Mouse (Mus musculus): ENCODE measurements at regions not wholly inside any gene's neighbourhood (a gene's known extent, or its start where the extent isn't known, plus 50 kb on each side); places are given as distances from the start of the nearest gene placed in this dataset.

GRCm38 (mm10) chr2:84222049-84222448 lies 203.2 kb downstream of the Calcrl start:
- Histone ChIP-seq H3K9ac (ENCODE audit: control insufficient read depth, low read depth, low read length, poor library complexity, severe bottlenecking) (no peak overlapping the region), H3K27me3 (ENCODE audit: control insufficient read depth in 1 of 2, insufficient read depth in 2 of 2, low read length in 2 of 2) (no peaks in the 10 kb centered on the region), H3K4me1 (ENCODE audit: control insufficient read depth in 1 of 2, insufficient read depth in 2 of 2, low read length in 2 of 2) (no peaks in the 10 kb centered on the region), H3K79me2 (ENCODE audit: control insufficient read depth, insufficient read depth, low read length, poor library complexity) (no peaks in the 10 kb centered on the region), H3K9me3 (replicated peaks; ENCODE audit: insufficient read depth, low read length) (no peaks in the 10 kb centered on the region), H3K36me3 (ENCODE audit: control insufficient read depth in 1 of 2, insufficient read depth in 2 of 2, low read length in 2 of 2) (no peaks in the 10 kb centered on the region), H3K27ac (ENCODE audit: control insufficient read depth, low read depth, low read length) (no peak overlapping the region), H3K4me3 (ENCODE audit: control insufficient read depth in 1 of 2, insufficient read depth in 1 of 2, low read depth in 2 of 2, low read length in 2 of 2) (no peak overlapping the region)
- TF ChIP-seq ZKSCAN1 (IDR thresholded peaks at IDR 0.05; ENCODE audit: low read depth, low read length) (no peak), MYB (IDR thresholded peaks at IDR 0.05; ENCODE audit: low read depth, low read length) (no peak), ZC3H11A (IDR thresholded peaks at IDR 0.05; ENCODE audit: low read depth, low read length) (no peak), MYC (IDR thresholded peaks at IDR 0.05; ENCODE audit: low read depth, low read length) (no peak)
- no peak for DNase-seq (ENCODE audit: low read depth, low spot score)

- H3K4me3 ChIP-seq (ENCODE audit: control insufficient read depth in 1 of 2, insufficient read depth in 1 of 2, low read depth in 2 of 2, low read length in 2 of 2): no peak overlapping the region
- no peaks in the 10 kb centered on the region for H3K36me3 ChIP-seq (ENCODE audit: control insufficient read depth in 1 of 2, insufficient read depth in 2 of 2, low read length in 2 of 2)
- no peak for TF ChIP-seq USF1 (IDR thresholded peaks at IDR 0.05; ENCODE audit: low read depth, low read length)
- TF ChIP-seq POLR2AphosphoS5 (IDR thresholded peaks at IDR 0.05; ENCODE audit: borderline replicate concordance, low read depth, low read length): no peak
- no peak for TF ChIP-seq CTCF (IDR thresholded peaks at IDR 0.05 in 2 of 3, conservative IDR thresholded peaks at IDR 0.05 in 1 of 3; ENCODE audit: control insufficient read depth in 1 of 3, insufficient read depth in 1 of 3, low read depth in 2 of 3, low read length in 3 of 3, poor library complexity in 1 of 3, severe bottlenecking in 1 of 3)
- TF ChIP-seq TAL1 (IDR thresholded peaks at IDR 0.05; ENCODE audit: low read length): no peak
- TF ChIP-seq ELF1 (IDR thresholded peaks at IDR 0.05; ENCODE audit: low read depth, low read length): no peak
- TF ChIP-seq POLR2A (IDR thresholded peaks at IDR 0.05; ENCODE audit: control insufficient read depth in 1 of 2, insufficient read depth in 1 of 2, low read depth in 1 of 2, low read length in 2 of 2, poor library complexity in 1 of 2): no peak
- no peak for TF ChIP-seq MAX (IDR thresholded peaks at IDR 0.05; ENCODE audit: low read length)
- TF ChIP-seq ZC3H11A (IDR thresholded peaks at IDR 0.05; ENCODE audit: low read depth, low read length): no peak
- no peak for TF ChIP-seq TCF12 (IDR thresholded peaks at IDR 0.05; ENCODE audit: low read depth, low read length)
- no peak for TF ChIP-seq NRF1 (IDR thresholded peaks at IDR 0.05; ENCODE audit: insufficient read depth, low read depth, low read length, poor library complexity, severe bottlenecking)
- TF ChIP-seq E2F4 (IDR thresholded peaks at IDR 0.05; ENCODE audit: borderline replicate concordance, low read depth, low read length): no peak
- no peak for TF ChIP-seq ZMIZ1 (IDR thresholded peaks at IDR 0.05; ENCODE audit: low read depth, low read length)
- TF ChIP-seq MYC (IDR thresholded peaks at IDR 0.05; ENCODE audit: low read depth, low read length): no peak
- H3K79me2 ChIP-seq (ENCODE audit: control insufficient read depth, insufficient read depth, low read length, poor library complexity): no peaks in the 10 kb centered on the region
- no peaks in the 10 kb centered on the region for H3K9me3 ChIP-seq (replicated peaks; ENCODE audit: insufficient read depth, low read length)
- no peak for DNase-seq (ENCODE audit: low read depth, low spot score)
- no peak overlapping the region for H3K27ac ChIP-seq (ENCODE audit: control insufficient read depth, low read depth, low read length)
- H3K9ac ChIP-seq (ENCODE audit: control insufficient read depth, low read depth, low read length, poor library complexity, severe bottlenecking): no peak overlapping the region
- no peaks in the 10 kb centered on the region for H3K27me3 ChIP-seq (ENCODE audit: control insufficient read depth in 1 of 2, insufficient read depth in 2 of 2, low read length in 2 of 2)
- H3K4me1 ChIP-seq (ENCODE audit: control insufficient read depth in 1 of 2, insufficient read depth in 2 of 2, low read length in 2 of 2): no peaks in the 10 kb centered on the region
Measured at GRCm38 (mm10) chr2:84229777-84230176, 195.4 kb downstream of the Calcrl start.

- no peak for TF ChIP-seq POLR2AphosphoS2 (IDR thresholded peaks at IDR 0.05; ENCODE audit: low read length)
- no peaks in the 10 kb centered on the region for H3K27me3 ChIP-seq (ENCODE audit: control insufficient read depth in 1 of 2, insufficient read depth in 2 of 2, low read length in 2 of 2)
- no peaks in the 10 kb centered on the region for H3K9me3 ChIP-seq (replicated peaks; ENCODE audit: insufficient read depth, low read length)
- H3K4me3 ChIP-seq (ENCODE audit: control insufficient read depth in 1 of 2, insufficient read depth in 1 of 2, low read depth in 2 of 2, low read length in 2 of 2): no peak overlapping the region
- no peaks in the 10 kb centered on the region for H3K79me2 ChIP-seq (ENCODE audit: control insufficient read depth, insufficient read depth, low read length, poor library complexity)
- DNase-seq (ENCODE audit: low read depth, low spot score): no peak
- no peak overlapping the region for H3K9ac ChIP-seq (ENCODE audit: control insufficient read depth, low read depth, low read length, poor library complexity, severe bottlenecking)
- no peak overlapping the region for H3K27ac ChIP-seq (ENCODE audit: control insufficient read depth, low read depth, low read length)
- no peaks in the 10 kb centered on the region for H3K4me1 ChIP-seq (ENCODE audit: control insufficient read depth in 1 of 2, insufficient read depth in 2 of 2, low read length in 2 of 2)
- no peaks in the 10 kb centered on the region for H3K36me3 ChIP-seq (ENCODE audit: control insufficient read depth in 1 of 2, insufficient read depth in 2 of 2, low read length in 2 of 2)
Measured at GRCm38 (mm10) chr2:84235641-84236040, 189.6 kb downstream of the Calcrl start.

Data from MEL (cell line).